Comparison of ENCODE assay signal across 8 mouse cellular contexts in genomic region chr7:83745413-83746106, GRCm38 (mm10). TPM values are rescaled to one million over a fixed set of nuclear protein-coding genes. Genes with fewer than 3 reads are reported as not detected.
DNase-seq lines count a peak whose midpoint lies in the region; ATAC-seq and TF ChIP-seq lines count a peak whose summit lies in the region.

Gene Il16, minus strand, starts transcription at chr7:83745726.

- no peaks in the 10 kb centered on the region for H3K4me1 ChIP-seq in kidney, postnatal 0 days (replicated peaks; ENCODE audit: insufficient read depth, low read length)
- peaks cover 16% of the 10 kb centered on the region for H3K4me1 ChIP-seq in heart, embryonic 15.5 days (replicated peaks)
- no peaks in the 10 kb centered on the region for H3K4me1 ChIP-seq in lung, postnatal 0 days (ENCODE audit: insufficient read depth, low read depth, low read length)
- H3K4me1 ChIP-seq in forebrain, embryonic 16.5 days (replicated peaks; ENCODE audit: control insufficient read depth, insufficient read depth, low read length): peaks cover 3% of the 10 kb centered on the region; the same call in 1 of the 2 replicates

- no peak for TF ChIP-seq CTCF in kidney, postnatal 0 days (IDR thresholded peaks at IDR 0.05; ENCODE audit: low read depth)
- TF ChIP-seq CTCF in lung, postnatal 0 days (IDR thresholded peaks at IDR 0.05): no peak

- H3K27me3 ChIP-seq in kidney, postnatal 0 days (ENCODE audit: insufficient read depth, low read length): no peaks in the 10 kb centered on the region
- no peaks in the 10 kb centered on the region for H3K27me3 ChIP-seq in heart, embryonic 15.5 days
- no peaks in the 10 kb centered on the region for H3K27me3 ChIP-seq in lung, postnatal 0 days (replicated peaks; ENCODE audit: insufficient read depth, low read length)
- H3K27me3 ChIP-seq in forebrain, embryonic 16.5 days (replicated peaks; ENCODE audit: control insufficient read depth, insufficient read depth, low read length): no peaks in the 10 kb centered on the region

- no peak for ATAC-seq in kidney, postnatal 0 days (replicated peaks; ENCODE audit: low FRiP score, low read depth)
- ATAC-seq in heart, embryonic 15.5 days (replicated peaks; ENCODE audit: insufficient number of reproducible peaks, insufficient read depth, low FRiP score, low read depth): peak; percentile 60; the same call in 1 of the 2 replicates
- peak; percentile 49 for ATAC-seq in lung, postnatal 0 days
- no peak; the same call in 1 of the 2 replicates for ATAC-seq in forebrain, embryonic 16.5 days

- H3K4me2 ChIP-seq in kidney, postnatal 0 days (ENCODE audit: low read length): peak within 1 kb of the TSS; percentile 21
- peak within 1 kb of the TSS; percentile 62 for H3K4me2 ChIP-seq in heart, embryonic 15.5 days
- H3K4me2 ChIP-seq in lung, postnatal 0 days (replicated peaks; ENCODE audit: low read depth, low read length): peak within 1 kb of the TSS; percentile 48
- H3K4me2 ChIP-seq in forebrain, embryonic 16.5 days (ENCODE audit: low read length): no peak within 1 kb of the TSS; the same call in 1 of the 2 replicates

- DNase-seq in kidney, postnatal 0 days (ENCODE audit: low spot score): peak; percentile 29
- DNase-seq in kidney, postnatal 36 days: no peak
- peak; percentile 20 to 38 for DNase-seq in cerebellum, postnatal 14 days
- peak; percentile 75 for DNase-seq in lung, postnatal 0 days (ENCODE audit: low spot score)
- no peak for DNase-seq in adrenal gland, postnatal 4 days (ENCODE audit: low spot score in 2 of 2)
- no peak for DNase-seq in adipocyte (ENCODE audit: low spot score)

- no peak for TF ChIP-seq EP300 in lung, postnatal 0 days (IDR thresholded peaks at IDR 0.05)

- H3K9me3 ChIP-seq in kidney, postnatal 0 days (replicated peaks; ENCODE audit: low read length): no peaks in the 10 kb centered on the region
- H3K9me3 ChIP-seq in heart, embryonic 15.5 days (replicated peaks): no peaks in the 10 kb centered on the region
- no peaks in the 10 kb centered on the region for H3K9me3 ChIP-seq in lung, postnatal 0 days (ENCODE audit: low read length)
- H3K9me3 ChIP-seq in forebrain, embryonic 16.5 days (ENCODE audit: control insufficient read depth, low read length): no peaks in the 10 kb centered on the region

- no peak within 1 kb of the TSS for H3K4me3 ChIP-seq in kidney, postnatal 0 days (replicated peaks; ENCODE audit: low read depth, low read length)
- H3K4me3 ChIP-seq in heart, embryonic 15.5 days: peak within 1 kb of the TSS; percentile 40
- H3K4me3 ChIP-seq in lung, postnatal 0 days (ENCODE audit: low read depth, low read length): peak within 1 kb of the TSS; percentile 31; the same call in 1 of the 2 replicates
- H3K4me3 ChIP-seq in forebrain, embryonic 16.5 days (replicated peaks; ENCODE audit: low read length): no peak within 1 kb of the TSS

- no peak within 1 kb of the TSS for H3K27ac ChIP-seq in kidney, postnatal 0 days
- peak within 1 kb of the TSS; percentile 61 for H3K27ac ChIP-seq in heart, embryonic 15.5 days
- H3K27ac ChIP-seq in lung, postnatal 0 days (ENCODE audit: low read length): peak within 1 kb of the TSS; percentile 89
- no peak within 1 kb of the TSS for H3K27ac ChIP-seq in forebrain, embryonic 16.5 days (ENCODE audit: low read length)

- WGBS in kidney, postnatal 0 days: 31% methylated on average over 20 of the region's 20 CpGs
- WGBS in heart, embryonic 15.5 days: 20% methylated on average over 20 of the region's 20 CpGs
- WGBS in lung, postnatal 0 days: 19% methylated on average over 20 of the region's 20 CpGs
- WGBS in forebrain, embryonic 16.5 days: 57% methylated on average over 20 of the region's 20 CpGs

- no peaks in the 10 kb centered on the region for H3K36me3 ChIP-seq in kidney, postnatal 0 days (ENCODE audit: insufficient read depth, low read length)
- H3K36me3 ChIP-seq in heart, embryonic 15.5 days: no peaks in the 10 kb centered on the region
- H3K36me3 ChIP-seq in lung, postnatal 0 days (ENCODE audit: insufficient read depth, low read length): no peaks in the 10 kb centered on the region
- H3K36me3 ChIP-seq in forebrain, embryonic 16.5 days (ENCODE audit: control insufficient read depth, insufficient read depth): no peaks in the 10 kb centered on the region

- no peak within 1 kb of the TSS for H3K9ac ChIP-seq in kidney, postnatal 0 days (ENCODE audit: low read depth, low read length)
- H3K9ac ChIP-seq in heart, embryonic 15.5 days: peak within 1 kb of the TSS; percentile 15; the same call in 1 of the 2 replicates
- H3K9ac ChIP-seq in lung, postnatal 0 days (replicated peaks; ENCODE audit: low read depth): peak within 1 kb of the TSS; percentile 39
- H3K9ac ChIP-seq in forebrain, embryonic 16.5 days (replicated peaks; ENCODE audit: low read depth, low read length): no peak within 1 kb of the TSS

RNA-seq across cellular contexts. Expression of gene Il16, which starts in this region (rescaled TPM):
- polyA plus RNA-seq in kidney, postnatal 0 days (2015; fragmentation: Nextera tagmentation; extraction: Ambion mirVana): 3.1 and 3.6 TPM in 2 replicates
- polyA plus RNA-seq in heart, embryonic 15.5 days (2015; fragmentation: Nextera tagmentation; extraction: Ambion mirVana): 4.7 and 8.6 TPM in 2 replicates
- 7.9 and 8.0 TPM in 2 replicates for polyA plus RNA-seq in lung, postnatal 0 days (2015; fragmentation: Nextera tagmentation; extraction: Ambion mirVana)
- total RNA-seq in adrenal gland, postnatal 4 days (2021): 1 to 10 TPM; 8.5 to 8.8 TPM
- 0.90 and 1.5 TPM in 2 replicates for polyA plus RNA-seq in forebrain, embryonic 16.5 days (2015; fragmentation: Nextera tagmentation; extraction: Ambion mirVana)

Comparison
In these comparisons a context has a peak if more than half of its experiments do, and no peak if none do; other contexts are left out.
1. DNase-seq: peak in kidney, postnatal 0 days (single experiment), cerebellum, postnatal 14 days (2 of 2) and lung, postnatal 0 days (single experiment); none in kidney, postnatal 36 days (0 of 2), adrenal gland, postnatal 4 days (0 of 2) and adipocyte (single experiment).
2. ATAC-seq: peak in heart, embryonic 15.5 days (single experiment) and lung, postnatal 0 days (single experiment); none in kidney, postnatal 0 days (single experiment) and forebrain, embryonic 16.5 days (single experiment).
3. H3K27ac ChIP-seq: peak in heart, embryonic 15.5 days (single experiment) and lung, postnatal 0 days (single experiment); none in kidney, postnatal 0 days (single experiment) and forebrain, embryonic 16.5 days (single experiment).
4. H3K4me3 ChIP-seq: peak in heart, embryonic 15.5 days (single experiment) and lung, postnatal 0 days (single experiment); none in kidney, postnatal 0 days (single experiment) and forebrain, embryonic 16.5 days (single experiment).
5. H3K9ac ChIP-seq: peak in heart, embryonic 15.5 days (single experiment) and lung, postnatal 0 days (single experiment); none in kidney, postnatal 0 days (single experiment) and forebrain, embryonic 16.5 days (single experiment).